Mouse (Mus musculus) stomach, embryonic 14.5 days (tissue): ENCODE measurements around the gene Fscn3. TPM values are rescaled to one million over a fixed set of nuclear protein-coding genes. Genes with fewer than 3 reads are reported as not detected.

Source experiments
- ATAC-seq: fragments of 200-750 bp; cut with Nextera tagmentation; 2 replicates; pipeline ENCODE4 v1.8.0; 2017; ENCODE audit warnings: low read depth, moderate TSS enrichment; ENCODE audit not compliant: insufficient number of reproducible peaks, insufficient read depth, low FRiP score
- H3K27ac ChIP-seq: fragments of 300-500 bp; sonication (generic); 2 replicates; pipeline ENCODE4 v1.5.1; 2014; ENCODE audit warnings: mild to moderate bottlenecking, low read length, moderate library complexity, mixed read lengths
- H3K27me3 ChIP-seq: fragments of 300-500 bp; sonication (generic); 2 replicates; pipeline ENCODE4 v1.6.1; 2014; ENCODE audit warnings: low read length, control low read depth, mixed read lengths; ENCODE audit not compliant: control insufficient read depth, insufficient read depth
- H3K36me3 ChIP-seq: fragments of 300-500 bp; sonication (generic); 2 replicates; pipeline ENCODE4 v1.6.1; 2014; ENCODE audit warnings: mild to moderate bottlenecking, control low read depth, low read length, moderate library complexity, mixed read lengths; ENCODE audit not compliant: control insufficient read depth, insufficient read depth
- H3K4me1 ChIP-seq: fragments of 300-500 bp; sonication (generic); 2 replicates; pipeline ENCODE4 v1.6.1; 2014; ENCODE audit warnings: low read length, control low read depth, mixed read lengths; ENCODE audit not compliant: control insufficient read depth, insufficient read depth
- H3K4me2 ChIP-seq: fragments of 300-500 bp; sonication (generic); replicated peaks from 2 replicates; pipeline ENCODE4 v1.6.1; 2014; ENCODE audit warnings: low read depth, low read length, control low read depth
- H3K4me3 ChIP-seq: fragments of 300-500 bp; sonication (generic); 2 replicates; pipeline ENCODE4 v1.5.1; 2014; ENCODE audit warnings: low read depth, low read length, control low read depth
- H3K9ac ChIP-seq: fragments of 300-500 bp; sonication (generic); replicated peaks from 2 replicates; pipeline ENCODE4 v1.6.1; 2014; ENCODE audit warnings: low read depth, mild to moderate bottlenecking, control low read depth, low read length, moderate library complexity, mixed read lengths
- H3K9me3 ChIP-seq: fragments of 300-500 bp; sonication (generic); 2 replicates; pipeline ENCODE4 v1.6.1; 2016; ENCODE audit warnings: low read depth, low read length, control low read depth; ENCODE audit not compliant: control insufficient read depth
- WGBS: fragments of 180-500 bp; shearing (Covaris S2); extraction: QIAGEN DNeasy Blood & Tissue Kit; methylation state at CpG from one replicate; pipeline ENCODE4 v1.1.7; 2014; 5-methylcytosine and 5-hydroxymethylcytosine counted together
- polyA plus RNA-seq: library from polyadenylated mRNA; unstranded; fragments of >200 nt; fragmentation: Nextera tagmentation; extraction: Ambion mirVana; gene quantifications from 2 replicates; pipeline ENCODE4 v1.2.1, GENCODE M21; 2014

Gene Fscn3
- polyA plus RNA-seq, 1 experiment from 2014 or later = not detected

DNA sequence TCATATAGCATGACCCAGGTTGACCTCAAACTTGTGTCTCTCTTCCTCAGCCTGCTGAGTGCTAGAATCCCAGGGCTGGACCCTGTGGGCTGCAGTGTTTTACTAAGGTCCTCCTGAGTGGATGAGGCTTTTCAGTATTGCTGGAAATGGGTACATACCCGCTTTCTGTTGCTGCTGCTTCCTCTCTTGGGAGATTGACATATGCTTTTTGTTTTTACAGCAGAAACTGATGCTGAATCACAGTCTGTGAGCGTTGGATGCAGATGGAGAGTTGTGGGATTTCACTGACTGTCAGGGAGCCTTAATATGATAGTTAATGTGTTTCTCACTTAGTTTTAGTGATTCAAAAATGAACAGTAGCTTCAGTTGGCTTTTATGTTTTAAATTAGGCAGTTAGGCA is 58.9 kb downstream of the Fscn3 start:
- H3K9ac ChIP-seq = no peak overlapping the region
- no peaks in the 10 kb centered on the region for H3K27me3 ChIP-seq
- H3K36me3 ChIP-seq = no peaks in the 10 kb centered on the region; the same call in 1 of the 2 replicates
- no peaks in the 10 kb centered on the region for H3K9me3 ChIP-seq
- 74% methylated on average over 2 of the region's 2 CpGs for WGBS
- H3K4me3 ChIP-seq = no peak overlapping the region
- no peak for ATAC-seq
- no peak overlapping the region for H3K4me2 ChIP-seq
- H3K4me1 ChIP-seq = peaks cover 26% of the 10 kb centered on the region; the same call in 1 of the 2 replicates
- no peak overlapping the region for H3K27ac ChIP-seq

- WGBS = 81% methylated on average over 7 of the region's 7 CpGs
- Histone ChIP-seq H3K27me3 (no peaks in the 10 kb centered on the region), H3K9me3 (no peaks in the 10 kb centered on the region), H3K4me1 (peaks cover 22% of the 10 kb centered on the region; the same call in 1 of the 2 replicates), H3K27ac (no peak overlapping the region), H3K4me3 (no peak overlapping the region), H3K9ac (no peak overlapping the region), H3K36me3 (no peaks in the 10 kb centered on the region; the same call in 1 of the 2 replicates), H3K4me2 (no peak overlapping the region)
- no peak for ATAC-seq
Observed at GRCm38 (mm10) chr6:28486905-28487304, 59.3 kb downstream of the Fscn3 start.

Other genes with a start within 250 kb of the Fscn3 start
- gene Zfp800, start 29.8 kb upstream of the Fscn3 start, polyA plus RNA-seq = 23.3 and 26.3 TPM in 2 replicates
- 302 and 304 TPM in 2 replicates for gene Arf5, start 4.2 kb upstream of the Fscn3 start, polyA plus RNA-seq
- 8.7 and 10.2 TPM in 2 replicates for gene Gcc1, start 601 bp downstream of the Fscn3 start, polyA plus RNA-seq
- gene Pax4, start 21.6 kb downstream of the Fscn3 start, polyA plus RNA-seq = 0.53 TPM in 1 of 2 replicates, not detected in the other
- 113 and 126 TPM in 2 replicates for gene Snd1, start 47.4 kb downstream of the Fscn3 start, polyA plus RNA-seq